Mouse (Mus musculus) monocyte, adult 59 days (primary cell): ENCODE measurements around the gene Taf1a. TPM values are rescaled to one million over a fixed set of nuclear protein-coding genes. Genes with fewer than 3 reads are reported as not detected.

Experiments
- total RNA-seq, 2 experiments: library from RNA; stranded (reverse); gene quantifications; one replicate each; pipeline ENCODE4 v1.2.4; 2023

Taf1a gene
- total RNA-seq = 1 to 10 TPM; 7.6 to 9.6 TPM

DNA sequence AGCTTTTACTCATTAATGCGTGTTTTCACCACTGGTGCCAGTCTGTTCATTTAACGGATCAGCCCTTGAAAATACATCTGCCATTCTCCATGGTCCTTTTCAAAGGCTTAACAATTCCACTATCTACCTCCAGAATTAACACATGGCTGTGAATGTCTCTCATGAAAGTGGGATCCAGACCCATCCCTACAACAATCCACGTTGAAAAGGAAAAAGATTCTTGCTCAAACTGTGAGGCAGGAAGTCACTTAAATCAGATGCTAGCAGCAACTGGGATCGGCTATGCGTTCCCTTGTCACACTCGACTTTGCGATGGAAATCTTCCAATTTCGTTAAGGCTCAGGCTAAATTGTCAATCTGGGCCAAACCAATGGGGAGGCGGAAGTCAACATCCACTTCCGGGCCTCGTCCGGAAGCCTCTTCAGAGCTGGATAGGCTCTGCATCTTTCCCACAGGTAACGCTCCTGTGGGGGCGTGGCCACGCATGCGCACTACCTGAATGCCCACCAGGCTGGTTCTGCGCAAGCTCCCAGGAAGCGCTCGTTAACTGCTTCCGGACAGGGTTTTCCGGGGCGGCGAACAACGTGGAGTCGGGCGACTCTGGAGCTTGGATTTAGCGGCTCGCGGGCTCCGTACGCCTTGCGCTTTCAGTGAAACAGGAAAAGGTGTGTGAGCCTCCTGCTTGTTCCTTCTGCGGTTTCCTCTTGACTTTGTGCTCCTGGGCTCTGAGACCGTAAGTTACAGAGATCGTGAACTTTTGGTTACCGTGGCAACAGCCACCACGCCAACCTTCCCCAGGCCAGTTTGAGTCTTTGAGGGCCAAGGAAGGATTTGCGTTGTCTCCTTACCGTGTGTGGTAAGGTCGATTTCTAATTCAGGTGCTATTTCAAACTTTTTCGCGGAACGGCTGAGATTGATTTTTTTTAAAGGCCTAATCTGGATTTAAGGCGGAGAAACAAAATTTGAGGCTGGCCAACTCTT lies at the start of gene Taf1a:
Gene Taf1a, plus strand, starts transcription at position 556 of the 981 bp plus-strand sequence.

DNA sequence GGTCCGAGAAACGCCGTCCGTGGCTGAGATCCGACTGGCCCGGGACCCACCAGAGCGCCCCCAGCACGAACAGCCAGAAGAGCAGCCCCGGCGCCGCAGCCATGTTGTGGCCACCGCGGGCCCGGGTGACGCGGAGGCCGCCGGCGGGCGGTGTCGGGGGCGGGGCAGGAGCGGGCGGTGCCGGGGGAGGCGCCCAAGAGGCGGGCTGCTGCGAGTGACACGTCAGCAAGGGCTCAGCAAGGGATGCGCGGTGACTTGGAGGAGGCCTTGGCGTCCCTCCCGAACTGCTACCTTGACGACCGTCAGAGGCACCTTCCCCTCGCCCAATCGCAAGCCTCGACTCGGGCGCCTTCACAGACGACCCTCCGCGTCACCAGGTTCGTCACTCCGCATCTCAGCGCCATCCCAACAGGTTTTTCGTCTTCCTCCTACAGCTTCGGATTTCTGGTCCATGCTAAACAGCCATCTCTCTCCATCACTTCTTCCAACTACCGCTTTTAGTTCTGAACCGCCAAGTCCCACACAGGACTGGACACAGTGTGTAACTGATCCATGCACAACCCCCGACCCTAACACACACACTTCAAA lies 19.3 kb upstream of the Taf1a start, which contains the start of gene Mia3:
Gene Mia3, minus strand, starts transcription at position 127 of the 588 bp plus-strand sequence.

DNA sequence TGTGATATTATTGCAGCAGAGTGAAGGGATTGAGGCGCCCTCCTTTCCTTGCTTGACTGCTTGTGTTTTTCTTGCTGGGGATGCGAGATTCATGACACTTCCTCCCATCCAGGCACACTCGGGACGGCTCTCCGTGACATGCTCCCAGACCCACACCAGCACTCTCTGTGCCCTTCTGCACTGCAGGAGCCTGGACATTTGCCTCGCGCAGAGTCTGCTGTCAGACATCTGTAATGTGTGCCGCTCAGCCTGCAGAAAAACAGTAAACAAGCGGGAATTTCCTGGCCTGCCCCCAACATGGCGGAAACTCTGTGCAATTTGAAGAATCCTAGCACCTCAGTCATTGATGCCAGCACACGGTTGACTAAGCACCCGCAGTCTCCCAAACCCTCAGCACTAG lies 29.1 kb downstream of the Taf1a start, which contains the start of gene Hhipl2:
Gene Hhipl2, plus strand, starts transcription at position 343 of the 400 bp plus-strand sequence.

Other genes with a start within 250 kb of the Taf1a start
- gene Disp1, start 167.5 kb upstream of the Taf1a start, total RNA-seq = 10 to 100 TPM in 1 of 2 experiments, 1 to 10 TPM in 1; 9.5 to 10.6 TPM
- gene Aida, start 92.4 kb upstream of the Taf1a start, total RNA-seq = 10 to 100 TPM; 58.1 to 67.1 TPM
- gene Brox, start 91.7 kb upstream of the Taf1a start, total RNA-seq = 10 to 100 TPM; 51.8 to 58.5 TPM
- gene Mia3, start 19.4 kb upstream of the Taf1a start, total RNA-seq = 100 to 1,000 TPM; 152 to 184 TPM
- gene Hhipl2, start 29.2 kb downstream of the Taf1a start, total RNA-seq = not detected